Mouse (Mus musculus): ENCODE data around the gene Gm4216. TPM values are rescaled to one million over a fixed set of nuclear protein-coding genes. Genes with fewer than 3 reads are reported as not detected.
"Not testable (repeated sequence)": the region's sequence is repeated elsewhere in the genome, so short reads cannot be mapped to it uniquely, and the experiment has no call there.

The Gm4216 gene
- polyA plus RNA-seq (2015; fragmentation: Nextera tagmentation; extraction: Ambion mirVana), result not detected in 2 replicates

DNA sequence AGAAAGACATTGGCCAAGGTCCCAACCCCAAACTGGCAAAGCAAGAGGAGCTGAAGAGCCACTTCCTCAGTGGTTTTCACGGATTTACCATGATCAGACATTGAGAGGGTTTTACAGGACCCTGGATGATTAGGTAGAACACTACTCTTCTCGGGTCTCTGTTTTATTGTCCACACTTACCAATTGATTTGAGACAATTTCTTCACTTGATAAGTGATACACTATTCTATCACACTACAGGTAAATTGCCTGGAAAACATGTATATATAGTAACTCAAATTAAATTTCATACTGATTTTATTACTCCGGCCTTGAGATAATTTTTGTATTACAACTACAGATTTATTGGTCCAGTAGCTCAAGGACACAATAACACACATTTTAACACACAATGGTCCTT lies at the start of gene Gm4216:
Gene Gm4216 (minus strand): TSS at position 101 of the 400 bp plus-strand sequence.
- no CpG with 5 or more reads among the region's 3 CpGs for WGBS
- H3K9me3 ChIP-seq (replicated peaks); H3K27me3 ChIP-seq; H3K4me1 ChIP-seq; H3K4me3 ChIP-seq (replicated peaks); H3K27ac ChIP-seq (replicated peaks); H3K9ac ChIP-seq; ATAC-seq (ENCODE audit: insufficient number of reproducible peaks, low FRiP score, low TSS enrichment, low read depth); H3K36me3 ChIP-seq; H3K4me2 ChIP-seq (replicated peaks): not testable (repeated sequence)

DNA sequence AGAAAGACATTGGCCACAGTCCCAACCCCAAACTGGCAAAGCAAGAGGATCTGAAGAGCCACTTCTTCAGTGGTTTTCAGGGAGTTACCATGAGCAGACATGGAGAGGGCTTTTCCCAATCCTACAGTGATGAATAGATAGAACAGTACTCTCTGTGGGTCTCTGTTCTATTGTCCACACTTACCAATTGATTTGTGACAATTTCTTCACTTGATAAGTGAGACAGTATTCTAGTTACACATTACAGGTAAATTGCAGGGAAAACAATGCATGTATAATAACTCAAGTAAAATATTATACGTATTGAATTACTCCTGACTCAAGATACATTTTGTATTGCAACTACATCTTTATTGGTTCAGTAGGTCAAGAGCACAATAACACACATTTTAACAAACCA lies 47.6 kb upstream of the Gm4216 start, which contains the start of gene Gm8720:
Gene Gm8720 (minus strand): TSS at position 101 of the 400 bp plus-strand sequence.
- not testable (repeated sequence) for H3K36me3 ChIP-seq; H3K9me3 ChIP-seq (replicated peaks); H3K9ac ChIP-seq; H3K4me2 ChIP-seq (replicated peaks); H3K27ac ChIP-seq (replicated peaks); H3K27me3 ChIP-seq; H3K4me1 ChIP-seq; H3K4me3 ChIP-seq (replicated peaks); ATAC-seq (ENCODE audit: insufficient number of reproducible peaks, low FRiP score, low TSS enrichment, low read depth)
- no CpG with 5 or more reads among the region's 1 CpGs for WGBS

DNA sequence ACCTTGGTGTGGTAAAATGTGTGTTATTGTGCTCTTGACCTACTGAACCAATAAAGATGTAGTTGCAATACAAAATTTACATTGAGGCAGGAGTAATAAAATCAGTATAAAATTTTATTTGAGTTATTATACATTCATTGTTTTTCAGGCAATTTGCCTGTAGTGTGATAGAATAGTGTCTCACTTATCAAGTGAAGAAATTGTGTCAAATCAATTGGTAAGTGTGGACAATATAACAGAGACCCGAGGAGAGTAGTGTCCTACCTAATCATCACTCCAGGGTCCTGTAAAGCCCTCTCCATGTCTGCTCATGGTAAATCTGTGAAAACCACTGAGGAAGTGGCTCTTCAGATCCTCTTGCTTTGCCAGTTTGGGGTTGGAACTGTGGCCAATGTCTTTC lies 35.5 kb upstream of the Gm4216 start, which contains the start of gene Vmn1r163:
Gene Vmn1r163 (plus strand): TSS at position 301 of the 400 bp plus-strand sequence.
- not testable (repeated sequence) for H3K9me3 ChIP-seq (replicated peaks); H3K27me3 ChIP-seq; H3K4me1 ChIP-seq; H3K36me3 ChIP-seq; H3K27ac ChIP-seq (replicated peaks); ATAC-seq (ENCODE audit: insufficient number of reproducible peaks, low FRiP score, low TSS enrichment, low read depth); H3K4me2 ChIP-seq (replicated peaks); H3K9ac ChIP-seq; H3K4me3 ChIP-seq (replicated peaks)
- WGBS, result no CpG with 5 or more reads among the region's 1 CpGs

- not testable (repeated sequence) for H3K4me2 ChIP-seq (replicated peaks); H3K4me3 ChIP-seq (replicated peaks); H3K9ac ChIP-seq; ATAC-seq (ENCODE audit: insufficient number of reproducible peaks, low FRiP score, low TSS enrichment, low read depth); H3K27me3 ChIP-seq; H3K9me3 ChIP-seq (replicated peaks); H3K27ac ChIP-seq (replicated peaks); H3K4me1 ChIP-seq; H3K36me3 ChIP-seq
- WGBS, result no CpG with 5 or more reads among the region's 5 CpGs
Observed at GRCm38 (mm10) chr7:22984573-22984972, 35.1 kb downstream of the Gm4216 start, which contains the start of gene Gm4214. Gene Gm4214 (minus strand): TSS chr7:22984673.

Other genes with a start within 250 kb of the Gm4216 start
- not detected in 2 replicates for gene Vmn1r158, start 229.1 kb downstream of the Gm4216 start, polyA plus RNA-seq (2015; fragmentation: Nextera tagmentation; extraction: Ambion mirVana)
- gene Vmn1r159, start 176.3 kb downstream of the Gm4216 start, polyA plus RNA-seq (2015; fragmentation: Nextera tagmentation; extraction: Ambion mirVana), result not detected in 2 replicates
- gene Vmn1r160, start 148.7 kb downstream of the Gm4216 start, polyA plus RNA-seq (2015; fragmentation: Nextera tagmentation; extraction: Ambion mirVana), result not detected in 2 replicates
- not detected in 2 replicates for gene Gm4214, start 35.2 kb downstream of the Gm4216 start, polyA plus RNA-seq (2015; fragmentation: Nextera tagmentation; extraction: Ambion mirVana)
- not detected in 2 replicates for gene Vmn1r163, start 35.6 kb upstream of the Gm4216 start, polyA plus RNA-seq (2015; fragmentation: Nextera tagmentation; extraction: Ambion mirVana)
- gene Gm8720, start 47.5 kb upstream of the Gm4216 start, polyA plus RNA-seq (2015; fragmentation: Nextera tagmentation; extraction: Ambion mirVana), result not detected in 2 replicates
- not detected in 2 replicates for gene Gm10662, start 124.6 kb upstream of the Gm4216 start, polyA plus RNA-seq (2015; fragmentation: Nextera tagmentation; extraction: Ambion mirVana)
- gene Vmn1r165, start 197.4 kb upstream of the Gm4216 start, polyA plus RNA-seq (2015; fragmentation: Nextera tagmentation; extraction: Ambion mirVana), result not detected in 2 replicates
- gene Vmn1r166, start 231.8 kb upstream of the Gm4216 start, polyA plus RNA-seq (2015; fragmentation: Nextera tagmentation; extraction: Ambion mirVana), result not detected in 2 replicates

Data from embryonic facial prominence, embryonic 15.5 days (tissue).